Mouse (Mus musculus): ENCODE measurements around the gene Bpifa6.

- no peak for TF ChIP-seq POLR2A (IDR thresholded peaks at IDR 0.05; ENCODE audit: control insufficient read depth, extremely low read depth, insufficient read depth, low read length, poor library complexity)
- no peak for TF ChIP-seq CTCF (IDR thresholded peaks at IDR 0.05; ENCODE audit: borderline replicate concordance, control insufficient read depth, extremely low read depth, insufficient read depth, low read length, poor library complexity)
Measured at GRCm38 (mm10) chr2:153937843-153938242, 36.9 kb upstream of the Bpifa6 start, which contains the start of gene Bpifb4.

Measured in thymus, adult 2 months (tissue).